ENCODE assay signal across 12 mouse cellular contexts in genomic region chr6:146080546-146081512, GRCm38 (mm10).
DNase-seq lines count a peak whose midpoint lies in the region; ATAC-seq and TF ChIP-seq lines count a peak whose summit lies in the region.
"Had no signal": no experiment of that assay in that cellular context is flagged by ENCODE, and none has a peak within 500 bp of the region (broad histone marks: within the 10 kb centered on the region; RNA-seq: fewer than 3 reads in every experiment).

No protein-coding gene starts in this region.

- H3K9me3 ChIP-seq in heart, embryonic 13.5 days, result peaks cover 8% of the 10 kb centered on the region; the same call in 1 of the 2 replicates
- H3K9me3 ChIP-seq: hindbrain, embryonic 12.5 days had no signal

- no peaks in the 10 kb centered on the region for H3K27me3 ChIP-seq in heart, embryonic 13.5 days (replicated peaks)
- H3K27me3 ChIP-seq in spleen, adult 2 months (ENCODE audit: control insufficient read depth, insufficient read depth, low read length), result no peaks in the 10 kb centered on the region
- H3K27me3 ChIP-seq: hindbrain, embryonic 12.5 days; neural tube, embryonic 13.5 days had no signal

- DNase-seq in heart, adult 9 months (ENCODE audit: low spot score in 2 of 2), result no peak
- DNase-seq in spleen, adult 2 months (ENCODE audit: low read depth in 1 of 2, low spot score in 2 of 2), result peak; percentile 27 to 66
- DNase-seq in spleen, postnatal 4 days (ENCODE audit: low spot score in 2 of 2), result no peak
- peak; percentile 93 for DNase-seq in induced T-regulatory cell, adult 2 months (ENCODE audit: low read depth)
- DNase-seq in thymus, postnatal 4 days, result peak; percentile 27
- no peak for DNase-seq in adrenal gland, postnatal 10 days
- DNase-seq in right cerebral cortex, postnatal 36 days (ENCODE audit: low spot score in 2 of 2), result no peak
- DNase-seq: left cerebral cortex, postnatal 4 days had no signal

- H3K4me2 ChIP-seq in heart, embryonic 13.5 days, result 0 out of 2 replicates have a peak overlapping the region, but pooled peaks have one; percentile 28
- H3K4me2 ChIP-seq: hindbrain, embryonic 12.5 days; neural tube, embryonic 13.5 days had no signal

- no peak overlapping the region for H3K9ac ChIP-seq in heart, embryonic 13.5 days
- H3K9ac ChIP-seq: forebrain, postnatal 0 days; hindbrain, embryonic 12.5 days; neural tube, embryonic 13.5 days had no signal

- peaks cover 28% of the 10 kb centered on the region for H3K4me1 ChIP-seq in heart, embryonic 13.5 days
- H3K4me1 ChIP-seq in spleen, adult 2 months (ENCODE audit: control insufficient read depth, insufficient read depth, insufficient read length), result peaks cover 27% of the 10 kb centered on the region; the same call in 1 of the 2 replicates

- no peak for ATAC-seq in heart, embryonic 13.5 days (ENCODE audit: extremely low read depth, insufficient number of reproducible peaks, low FRiP score, low TSS enrichment)
- ATAC-seq: forebrain, postnatal 0 days had no signal

- no peak for TF ChIP-seq POLR2A in spleen, adult 2 months (IDR thresholded peaks at IDR 0.05; ENCODE audit: low read depth, low read length)

- peak overlapping the region; percentile 90 for H3K27ac ChIP-seq in heart, embryonic 13.5 days (replicated peaks)
- peak overlapping the region; percentile 82 for H3K27ac ChIP-seq in spleen, adult 2 months (ENCODE audit: insufficient read depth, low read length)
- H3K27ac ChIP-seq: hindbrain, embryonic 12.5 days; neural tube, embryonic 13.5 days had no signal

- 47% methylated on average over 18 of the region's 18 CpGs for WGBS in heart, embryonic 13.5 days
- WGBS in spleen, adult 2 months, result 39% methylated on average over 18 of the region's 18 CpGs

- TF ChIP-seq CTCF in spleen, adult 2 months (IDR thresholded peaks at IDR 0.05; ENCODE audit: extremely low read depth, insufficient read depth, insufficient read length, insufficient replicate concordance), result no peak

- no peaks in the 10 kb centered on the region for H3K36me3 ChIP-seq in heart, embryonic 13.5 days
- H3K36me3 ChIP-seq in spleen, adult 2 months (ENCODE audit: control insufficient read depth, insufficient read depth, low read length), result no peaks in the 10 kb centered on the region
- H3K36me3 ChIP-seq: hindbrain, embryonic 12.5 days; neural tube, embryonic 13.5 days had no signal

- no peak overlapping the region for H3K4me3 ChIP-seq in heart, embryonic 13.5 days
- no peak overlapping the region for H3K4me3 ChIP-seq in spleen, adult 2 months (ENCODE audit: extremely low read depth, insufficient read depth, insufficient read length)
- H3K4me3 ChIP-seq: hindbrain, embryonic 12.5 days; neural tube, embryonic 13.5 days had no signal

Comparison
In these comparisons a context has a peak if more than half of its experiments do, and no peak if none do; other contexts are left out.
1. DNase-seq: peak in spleen, adult 2 months (2 of 2), induced T-regulatory cell, adult 2 months (single experiment) and thymus, postnatal 4 days (single experiment); none in heart, adult 9 months (0 of 2), spleen, postnatal 4 days (0 of 2), adrenal gland, postnatal 10 days (single experiment) and right cerebral cortex, postnatal 36 days (0 of 2).